Comparison of ENCODE assay signal across 21 mouse cellular contexts in the genomic region with DNA sequence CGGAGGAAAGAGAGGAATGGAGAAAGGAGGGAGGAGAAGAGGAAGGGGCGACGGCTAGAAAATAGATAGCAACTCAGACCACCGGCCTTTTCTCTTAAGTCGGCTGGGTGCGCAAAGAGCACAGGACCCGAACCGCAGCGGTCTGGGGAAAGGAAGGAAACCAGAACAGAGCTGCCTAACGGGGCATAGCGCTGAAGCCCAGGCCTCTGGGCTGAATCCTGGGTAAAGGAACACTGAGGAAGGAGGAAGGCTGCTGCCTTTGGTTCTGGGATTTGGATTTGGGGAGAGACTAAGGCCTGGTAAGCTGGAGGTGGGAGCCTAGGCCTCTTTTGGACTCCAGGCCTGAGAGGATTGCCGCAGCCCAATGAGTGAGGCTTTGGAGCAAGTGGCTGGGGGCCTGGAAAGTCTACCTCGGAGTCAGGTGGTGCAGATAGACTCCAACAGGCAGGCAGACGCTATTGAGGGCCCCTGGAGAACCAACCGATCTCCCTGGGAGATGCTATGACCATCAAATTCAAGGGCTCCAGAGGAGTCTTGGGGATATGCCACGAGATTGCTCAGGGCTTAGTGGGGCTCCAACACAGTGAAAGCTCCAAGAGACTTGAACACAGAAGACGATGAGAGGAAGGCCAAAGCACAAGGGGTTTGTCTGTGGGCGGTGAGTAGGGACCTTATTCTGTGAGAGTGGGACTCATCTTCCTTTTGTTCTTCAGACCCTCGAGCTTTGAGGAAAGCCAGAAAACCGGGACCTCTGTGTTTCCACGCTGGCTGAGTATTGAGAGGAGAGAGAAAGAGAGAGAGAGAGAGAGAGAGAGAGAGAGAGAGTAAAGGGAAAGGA. TPM values are rescaled to one million over a fixed set of nuclear protein-coding genes. Genes with fewer than 3 reads are reported as not detected.
DNase-seq lines count a peak whose midpoint lies in the region; ATAC-seq and TF ChIP-seq lines count a peak whose summit lies in the region.
"Had no signal": no experiment of that assay in that cellular context is flagged by ENCODE, and none has a peak within 500 bp of the region (broad histone marks: within the 10 kb centered on the region; RNA-seq: fewer than 3 reads in every experiment).

No protein-coding gene starts in this region.

- H3K27me3 ChIP-seq in kidney, embryonic 14.5 days (ENCODE audit: control insufficient read depth, insufficient read depth, low read length) = peaks cover 29% of the 10 kb centered on the region
- H3K27me3 ChIP-seq in limb, embryonic 14.5 days (ENCODE audit: control insufficient read depth, insufficient read depth, low read length) = peaks cover 35% of the 10 kb centered on the region

- 3% methylated on average over 21 of the region's 21 CpGs for WGBS in kidney, embryonic 14.5 days
- 7% methylated on average over 21 of the region's 21 CpGs for WGBS in limb, embryonic 14.5 days

- peak overlapping the region; percentile 85 for H3K4me3 ChIP-seq in kidney, embryonic 14.5 days (ENCODE audit: low read length)
- H3K4me3 ChIP-seq in embryonic fibroblast, embryonic 13.5 days (ENCODE audit: insufficient read depth, low read length) = peak overlapping the region; percentile 24
- H3K4me3 ChIP-seq in limb, embryonic 14.5 days (replicated peaks; ENCODE audit: low read length) = peak overlapping the region; percentile 74
- H3K4me3 ChIP-seq: hindbrain, embryonic 13.5 days; layer of hippocampus, adult 2 months had no signal

- peak overlapping the region; percentile 85 for H3K4me2 ChIP-seq in kidney, embryonic 14.5 days (replicated peaks; ENCODE audit: low read depth, low read length)
- peak overlapping the region; percentile 96 for H3K4me2 ChIP-seq in limb, embryonic 14.5 days (replicated peaks; ENCODE audit: low read depth, low read length, severe bottlenecking)
- H3K4me2 ChIP-seq: hindbrain, embryonic 13.5 days had no signal

- H3K4me1 ChIP-seq in kidney, embryonic 14.5 days (ENCODE audit: control insufficient read depth, insufficient read depth, low read length) = peaks cover 21% of the 10 kb centered on the region
- H3K4me1 ChIP-seq in embryonic fibroblast, embryonic 13.5 days (ENCODE audit: control insufficient read depth, insufficient read depth, low read length) = no peaks in the 10 kb centered on the region
- peaks cover 5% of the 10 kb centered on the region; the same call in 1 of the 2 replicates for H3K4me1 ChIP-seq in limb, embryonic 14.5 days (ENCODE audit: control insufficient read depth, insufficient read depth, low read length)

- DNase-seq in kidney, adult 8-10 months = no peak
- peak; percentile 57 for DNase-seq in ES-CJ7 (ENCODE audit: low read depth, low spot score)
- no peak for DNase-seq in limb, embryonic 14.5 days (ENCODE audit: low spot score)
- DNase-seq in cerebellum, adult 11-12 months = no peak
- DNase-seq in right cerebral cortex, postnatal 14 days = no peak
- DNase-seq: adrenal gland, postnatal 10 days; cerebellum, adult 2 months; lung, postnatal 14 days; right cerebral cortex, postnatal 25 days had no signal

- no peak for TF ChIP-seq POLR2A in embryonic fibroblast, embryonic 13.5 days (IDR thresholded peaks at IDR 0.05; ENCODE audit: low read depth, low read length)
- TF ChIP-seq POLR2A in limb, embryonic 14.5 days (IDR thresholded peaks at IDR 0.05; ENCODE audit: borderline replicate concordance, extremely low read depth, insufficient read depth, insufficient read length) = no peak

- peak overlapping the region; percentile 99 for H3K9ac ChIP-seq in kidney, embryonic 14.5 days (ENCODE audit: low read depth, low read length)
- peak overlapping the region; percentile 99 for H3K9ac ChIP-seq in limb, embryonic 14.5 days (ENCODE audit: low read depth, low read length, severe bottlenecking)
- H3K9ac ChIP-seq: embryonic facial prominence, embryonic 15.5 days; forebrain, embryonic 13.5 days; hindbrain, embryonic 13.5 days; liver, embryonic 14.5 days had no signal

- H3K9me3 ChIP-seq in kidney, embryonic 14.5 days (ENCODE audit: control insufficient read depth, low read length) = no peaks in the 10 kb centered on the region
- no peaks in the 10 kb centered on the region for H3K9me3 ChIP-seq in limb, embryonic 14.5 days (ENCODE audit: control insufficient read depth, low read length)
- H3K9me3 ChIP-seq: embryonic facial prominence, embryonic 15.5 days; forebrain, embryonic 13.5 days; hindbrain, embryonic 13.5 days had no signal

- H3K36me3 ChIP-seq in kidney, embryonic 14.5 days (ENCODE audit: control insufficient read depth, insufficient read depth, low read length) = 0 out of 2 replicates have a peak, but pooled peaks cover 2% of the 10 kb centered on the region
- H3K36me3 ChIP-seq in limb, embryonic 14.5 days (ENCODE audit: control insufficient read depth, insufficient read depth, low read length) = peaks cover 11% of the 10 kb centered on the region; the same call in 1 of the 2 replicates
- H3K36me3 ChIP-seq: embryonic facial prominence, embryonic 15.5 days; G1E; hindbrain, embryonic 13.5 days had no signal

- no peak for ATAC-seq in kidney, embryonic 14.5 days (ENCODE audit: low FRiP score, low TSS enrichment)
- no peak for ATAC-seq in limb, embryonic 14.5 days (ENCODE audit: low FRiP score, low read depth)
- ATAC-seq: forebrain, embryonic 13.5 days had no signal

- TF ChIP-seq CTCF in embryonic fibroblast, embryonic 13.5 days (IDR thresholded peaks at IDR 0.05; ENCODE audit: borderline replicate concordance, insufficient read depth, low read length) = no peak

- peak overlapping the region; percentile 97 for H3K27ac ChIP-seq in kidney, embryonic 14.5 days (ENCODE audit: low read depth, low read length)
- H3K27ac ChIP-seq in embryonic fibroblast, embryonic 13.5 days (ENCODE audit: insufficient read depth, low read length) = peak overlapping the region; percentile 0; the same call in 1 of the 2 replicates
- peak overlapping the region; percentile 97 for H3K27ac ChIP-seq in limb, embryonic 14.5 days (replicated peaks; ENCODE audit: low read depth, low read length)
- H3K27ac ChIP-seq: embryonic facial prominence, embryonic 15.5 days; forebrain, embryonic 13.5 days; hindbrain, embryonic 13.5 days; layer of hippocampus, adult 2 months; liver, embryonic 14.5 days had no signal

RNA-seq across cellular contexts. Expression of a gene that starts 1.4 kb away (rescaled TPM):
- polyA plus RNA-seq in kidney, embryonic 14.5 days (2014; fragmentation: Nextera tagmentation; extraction: Ambion mirVana) = 54.5 and 56.2 TPM in 2 replicates
- 2.8 and 3.8 TPM in 2 replicates for polyA plus RNA-seq in embryonic fibroblast, embryonic 13.5 days (2011; ENCODE audit: insufficient read length, low read depth, missing spikeins)
- polyA plus RNA-seq in limb, embryonic 14.5 days (2012; rRNA removed) = 40.0 and 60.8 TPM in 2 replicates
- 21.4 and 30.0 TPM in 2 replicates for polyA plus RNA-seq in limb, embryonic 14.5 days (2014; fragmentation: Nextera tagmentation; extraction: Ambion mirVana)
- polyA plus RNA-seq: C2C12; cerebellum, adult 2 months; cortical plate, adult 2 months; embryonic facial prominence, embryonic 15.5 days; forebrain, embryonic 13.5 days; G1E; heart, embryonic 16.5 days; hindbrain, embryonic 13.5 days; testis, adult 2 months had no signal

RNA-seq across cellular contexts. Expression of a gene that starts 6.0 kb away (rescaled TPM):
- 6.2 and 7.2 TPM in 2 replicates for polyA plus RNA-seq in kidney, embryonic 14.5 days (2014; fragmentation: Nextera tagmentation; extraction: Ambion mirVana)
- polyA plus RNA-seq in embryonic fibroblast, embryonic 13.5 days (2011; ENCODE audit: insufficient read length, low read depth, missing spikeins) = 2.3 and 3.7 TPM in 2 replicates
- polyA plus RNA-seq in limb, embryonic 14.5 days (2012; rRNA removed) = 43.3 and 58.3 TPM in 2 replicates
- 38.4 and 53.0 TPM in 2 replicates for polyA plus RNA-seq in limb, embryonic 14.5 days (2014; fragmentation: Nextera tagmentation; extraction: Ambion mirVana)
- polyA plus RNA-seq: C2C12; cerebellum, adult 2 months; cortical plate, adult 2 months; embryonic facial prominence, embryonic 15.5 days; forebrain, embryonic 13.5 days; G1E; heart, embryonic 16.5 days; hindbrain, embryonic 13.5 days; testis, adult 2 months had no signal

RNA-seq across cellular contexts. Expression of a gene that starts 10.9 kb away (rescaled TPM):
- polyA plus RNA-seq in kidney, embryonic 14.5 days (2014; fragmentation: Nextera tagmentation; extraction: Ambion mirVana) = 45.1 and 45.9 TPM in 2 replicates
- 3.7 and 4.4 TPM in 2 replicates for polyA plus RNA-seq in embryonic fibroblast, embryonic 13.5 days (2011; ENCODE audit: insufficient read length, low read depth, missing spikeins)
- 37.9 and 39.4 TPM in 2 replicates for polyA plus RNA-seq in limb, embryonic 14.5 days (2012; rRNA removed)
- polyA plus RNA-seq in limb, embryonic 14.5 days (2014; fragmentation: Nextera tagmentation; extraction: Ambion mirVana) = 18.3 and 26.1 TPM in 2 replicates
- polyA plus RNA-seq: C2C12; cerebellum, adult 2 months; cortical plate, adult 2 months; forebrain, embryonic 13.5 days; G1E; heart, embryonic 16.5 days; hindbrain, embryonic 13.5 days had no signal

RNA-seq across cellular contexts. Expression of a gene that starts 12.7 kb away (rescaled TPM):
- polyA plus RNA-seq in kidney, embryonic 14.5 days (2014; fragmentation: Nextera tagmentation; extraction: Ambion mirVana) = 0.17 and 0.22 TPM in 2 replicates
- polyA plus RNA-seq in embryonic fibroblast, embryonic 13.5 days (2011; ENCODE audit: insufficient read length, low read depth, missing spikeins) = 17.0 and 20.1 TPM in 2 replicates
- polyA plus RNA-seq in limb, embryonic 14.5 days (2012; rRNA removed) = 109 and 150 TPM in 2 replicates
- 54.6 and 70.5 TPM in 2 replicates for polyA plus RNA-seq in limb, embryonic 14.5 days (2014; fragmentation: Nextera tagmentation; extraction: Ambion mirVana)
- polyA plus RNA-seq: C2C12; cortical plate, adult 2 months; embryonic facial prominence, embryonic 15.5 days; forebrain, embryonic 13.5 days; G1E; heart, embryonic 16.5 days; hindbrain, embryonic 13.5 days; testis, adult 2 months had no signal

RNA-seq across cellular contexts. Expression of a gene that starts 16.7 kb away (rescaled TPM):
- polyA plus RNA-seq in kidney, embryonic 14.5 days (2014; fragmentation: Nextera tagmentation; extraction: Ambion mirVana) = 36.2 and 47.9 TPM in 2 replicates
- polyA plus RNA-seq in embryonic fibroblast, embryonic 13.5 days (2011; ENCODE audit: insufficient read length, low read depth, missing spikeins) = 2.1 and 3.5 TPM in 2 replicates
- polyA plus RNA-seq in limb, embryonic 14.5 days (2012; rRNA removed) = 19.6 and 25.7 TPM in 2 replicates
- 7.6 and 8.7 TPM in 2 replicates for polyA plus RNA-seq in limb, embryonic 14.5 days (2014; fragmentation: Nextera tagmentation; extraction: Ambion mirVana)
- polyA plus RNA-seq: C2C12; cerebellum, adult 2 months; cortical plate, adult 2 months; forebrain, embryonic 13.5 days; G1E; hindbrain, embryonic 13.5 days had no signal

Comparison
In these comparisons a context has a peak if more than half of its experiments do, and no peak if none do; other contexts are left out.
1. H3K27ac ChIP-seq: peak in every context shown above with its lines; median percentile 97 in kidney, embryonic 14.5 days; 97 in limb, embryonic 14.5 days; 0 in embryonic fibroblast, embryonic 13.5 days.
2. H3K4me3 ChIP-seq: peak in every context shown above with its lines; median percentile 85 in kidney, embryonic 14.5 days; 74 in limb, embryonic 14.5 days; 24 in embryonic fibroblast, embryonic 13.5 days.